Mouse (Mus musculus): Measurements from ENCODE around the gene Wrnip1. TPM values are rescaled to one million over a fixed set of nuclear protein-coding genes. Genes with fewer than 3 reads are reported as not detected.
"Not testable (repeated sequence)": the region's sequence is repeated elsewhere in the genome, so short reads cannot be mapped to it uniquely, and the experiment has no call there.

Gene Wrnip1
- total and polyA plus RNA-seq, 2 experiments from 2014 or later: 38.0 to 85.1 TPM

DNA sequence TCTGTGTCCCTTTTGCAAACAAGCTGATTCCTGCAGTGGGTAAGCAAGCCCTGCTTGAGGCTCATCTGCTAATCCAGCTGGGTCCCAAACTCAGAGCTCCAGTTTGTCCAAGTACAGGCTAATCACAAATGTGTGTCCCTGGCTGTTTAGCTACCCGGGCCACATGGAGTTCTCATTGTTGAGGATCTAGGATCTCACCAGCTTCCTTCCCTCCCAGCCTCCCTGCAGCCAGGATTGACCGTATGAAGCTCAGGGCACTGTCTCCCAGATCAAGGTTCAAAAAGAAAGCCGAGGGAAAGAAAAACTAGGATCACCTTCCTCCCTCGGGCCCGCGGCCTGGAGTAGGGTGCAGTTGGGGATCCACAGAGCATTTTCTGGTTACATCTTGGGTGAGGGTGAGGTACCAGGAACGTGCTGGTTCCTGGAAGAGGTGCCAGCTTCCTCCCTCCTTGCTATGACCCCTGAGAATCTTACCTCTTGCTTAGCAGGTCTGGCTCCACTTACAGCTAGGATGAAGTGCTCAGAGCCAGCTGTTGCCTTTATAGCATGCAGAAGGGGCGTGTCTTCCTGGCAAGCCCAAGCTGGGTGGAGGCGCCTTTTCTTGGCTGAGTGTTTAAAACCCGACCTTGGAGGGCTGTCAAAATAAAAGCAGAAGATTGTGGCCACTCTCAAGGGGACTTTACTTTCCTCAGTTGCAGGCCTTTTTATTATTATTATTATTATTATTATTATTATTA, 49.0 kb downstream of the Wrnip1 start, which contains the start of gene Serpinb1a:
TSS of gene Serpinb1a (minus strand) at position 518 of the 737 bp plus-strand sequence.
- Histone ChIP-seq H3K9ac (no peak within 1 kb of the TSS), H3K27me3 (ENCODE audit: insufficient read depth, low read length) (no peaks in the 10 kb centered on the region), H3K4me3 (ENCODE audit: low read depth, low read length) (no peak within 1 kb of the TSS), H3K36me3 (ENCODE audit: insufficient read depth) (no peaks in the 10 kb centered on the region), H3K4me2 (ENCODE audit: low read depth) (no peak within 1 kb of the TSS), H3K4me1 (ENCODE audit: insufficient read depth) (no peaks in the 10 kb centered on the region), H3K27ac (ENCODE audit: low read depth, low read length) (no peak within 1 kb of the TSS), H3K9me3 (ENCODE audit: low read length) (no peaks in the 10 kb centered on the region)
- DNase-seq (no peak), ATAC-seq (no peak)
- 74% methylated on average over 10 of the region's 10 CpGs for WGBS
- no peak for TF ChIP-seq CTCF (IDR thresholded peaks at IDR 0.05; ENCODE audit: low read depth)

DNA sequence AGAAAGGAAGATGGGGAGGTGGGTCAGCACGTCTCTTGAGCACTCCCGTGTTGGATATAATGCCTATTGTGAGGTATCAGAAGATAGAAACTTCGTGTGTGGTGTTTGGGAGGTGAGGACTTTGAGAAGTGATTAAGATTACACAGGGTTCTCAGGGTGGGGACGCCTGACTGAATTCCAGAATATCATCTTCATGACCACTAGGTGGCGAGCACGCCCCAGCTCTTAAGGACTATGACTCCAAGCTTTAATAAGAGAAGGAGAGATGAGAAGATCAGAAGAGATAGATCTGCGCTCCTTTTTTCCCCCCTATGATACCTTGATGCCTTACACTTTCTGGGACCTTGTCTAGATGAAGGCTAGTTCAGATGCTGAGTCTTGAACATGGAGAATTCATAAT, 50.1 kb downstream of the Wrnip1 start:
- TF ChIP-seq CTCF (IDR thresholded peaks at IDR 0.05; ENCODE audit: low read depth): peak; percentile 77
- ATAC-seq (peak; percentile 87), DNase-seq (peak; percentile 66)
- H3K4me3 ChIP-seq (ENCODE audit: low read depth, low read length): no peak overlapping the region
- H3K27ac ChIP-seq (ENCODE audit: low read depth, low read length): no peak overlapping the region
- no peaks in the 10 kb centered on the region for H3K4me1 ChIP-seq (ENCODE audit: insufficient read depth)
- H3K9me3 ChIP-seq (ENCODE audit: low read length): no peaks in the 10 kb centered on the region
- no peaks in the 10 kb centered on the region for H3K36me3 ChIP-seq (ENCODE audit: insufficient read depth)
- no peak overlapping the region for H3K4me2 ChIP-seq (ENCODE audit: low read depth)
- WGBS: 17% methylated on average over 7 of the region's 7 CpGs
- no peaks in the 10 kb centered on the region for H3K27me3 ChIP-seq (ENCODE audit: insufficient read depth, low read length)
- no peak overlapping the region for H3K9ac ChIP-seq

GRCm38 (mm10) chr13:32852539-32852938, 50.7 kb downstream of the Wrnip1 start:
- ATAC-seq: no peak
- 89% methylated on average over 4 of the region's 4 CpGs for WGBS

DNA sequence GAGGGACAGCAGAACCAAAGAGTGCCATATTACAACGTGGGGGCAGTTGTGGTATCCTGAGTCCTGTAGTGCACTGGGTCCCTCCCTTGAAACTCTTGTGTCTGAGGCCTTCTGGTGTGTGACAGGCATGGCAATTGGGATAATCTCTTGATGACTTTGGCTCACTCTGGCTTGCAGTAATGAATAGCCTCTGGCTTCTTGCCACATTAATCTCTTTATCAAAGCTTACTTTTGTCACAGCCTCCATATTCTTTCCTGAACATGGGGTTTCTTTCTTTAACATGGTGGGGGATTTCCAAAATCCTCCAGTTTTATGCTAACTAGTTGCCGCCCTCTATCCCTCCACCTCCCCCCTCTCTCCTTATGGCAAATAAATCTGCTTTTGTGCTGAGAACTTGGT, 51.2 kb downstream of the Wrnip1 start:
- ATAC-seq (peak; percentile 66), DNase-seq (no peak)
- Histone ChIP-seq H3K9ac (no peak overlapping the region), H3K27ac (ENCODE audit: low read depth, low read length) (no peak overlapping the region), H3K4me3 (ENCODE audit: low read depth, low read length) (no peak overlapping the region), H3K9me3 (ENCODE audit: low read length) (no peaks in the 10 kb centered on the region), H3K4me2 (ENCODE audit: low read depth) (no peak overlapping the region), H3K4me1 (ENCODE audit: insufficient read depth) (no peaks in the 10 kb centered on the region), H3K36me3 (ENCODE audit: insufficient read depth) (no peaks in the 10 kb centered on the region), H3K27me3 (ENCODE audit: insufficient read depth, low read length) (no peaks in the 10 kb centered on the region)
- no peak for TF ChIP-seq CTCF (IDR thresholded peaks at IDR 0.05; ENCODE audit: low read depth)
- WGBS: 31% methylated on average over 2 of the region's 2 CpGs

More at GRCm38 (mm10) chr13:32852539-32852938, 50.7 kb downstream of the Wrnip1 start:
- no peak for DNase-seq
- Histone ChIP-seq H3K27ac (ENCODE audit: low read depth, low read length) (no peak overlapping the region), H3K4me3 (ENCODE audit: low read depth, low read length) (no peak overlapping the region), H3K36me3 (ENCODE audit: insufficient read depth) (no peaks in the 10 kb centered on the region), H3K9ac (no peak overlapping the region), H3K4me2 (ENCODE audit: low read depth) (no peak overlapping the region), H3K27me3 (ENCODE audit: insufficient read depth, low read length) (no peaks in the 10 kb centered on the region), H3K4me1 (ENCODE audit: insufficient read depth) (no peaks in the 10 kb centered on the region), H3K9me3 (ENCODE audit: low read length) (no peaks in the 10 kb centered on the region)
- TF ChIP-seq CTCF (IDR thresholded peaks at IDR 0.05; ENCODE audit: low read depth): no peak

DNA sequence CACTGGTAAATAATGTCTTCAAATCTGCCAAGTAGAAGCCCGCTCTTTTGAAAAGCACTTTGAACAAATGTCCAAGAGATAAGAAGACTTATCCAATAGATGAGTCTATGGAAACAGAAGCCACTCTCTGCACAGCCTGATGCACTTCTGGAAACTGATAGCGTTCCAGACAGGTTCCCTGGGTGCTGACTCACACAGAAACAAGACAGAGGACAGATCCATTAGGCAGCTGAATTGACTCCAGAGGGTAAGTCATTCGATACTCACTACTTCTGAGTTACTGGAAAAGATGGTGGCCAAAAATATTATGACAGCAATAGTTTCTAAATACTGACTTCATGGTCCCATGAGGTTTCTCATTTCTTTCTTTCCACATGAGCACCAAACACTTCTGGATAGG, 59.0 kb downstream of the Wrnip1 start:
- Histone ChIP-seq H3K4me1 (ENCODE audit: insufficient read depth) (no peaks in the 10 kb centered on the region), H3K4me3 (ENCODE audit: low read depth, low read length) (no peak overlapping the region), H3K27ac (ENCODE audit: low read depth, low read length) (no peak overlapping the region), H3K36me3 (ENCODE audit: insufficient read depth) (no peaks in the 10 kb centered on the region), H3K27me3 (ENCODE audit: insufficient read depth, low read length) (no peaks in the 10 kb centered on the region), H3K9me3 (ENCODE audit: low read length) (no peaks in the 10 kb centered on the region), H3K4me2 (ENCODE audit: low read depth) (no peak overlapping the region), H3K9ac (no peak overlapping the region)
- ATAC-seq (no peak), DNase-seq (no peak)
- 83% methylated on average over 3 of the region's 3 CpGs for WGBS
- no peak for TF ChIP-seq CTCF (IDR thresholded peaks at IDR 0.05; ENCODE audit: low read depth)

DNA sequence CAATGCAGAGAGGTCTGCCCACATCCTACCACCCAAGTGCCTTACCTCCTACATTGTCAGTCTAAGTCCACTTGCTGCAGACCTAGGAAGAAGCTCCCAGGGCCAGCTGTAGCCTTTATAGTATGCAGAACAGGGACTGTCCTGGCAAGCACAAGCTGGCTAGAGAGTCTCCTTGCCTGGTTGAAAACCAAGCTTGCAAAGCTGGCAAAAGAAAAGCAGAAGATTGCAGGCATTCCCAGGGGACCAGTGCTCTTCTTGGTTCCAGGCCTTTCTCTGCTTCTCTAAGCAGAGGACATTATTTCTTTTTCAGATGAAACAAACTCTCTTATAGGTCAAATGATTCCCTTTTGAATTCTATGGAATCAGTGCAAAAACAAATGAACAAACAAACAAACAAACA, 61.6 kb downstream of the Wrnip1 start:
- Histone ChIP-seq H3K27ac (ENCODE audit: low read depth, low read length) (no peak overlapping the region), H3K4me2 (ENCODE audit: low read depth) (no peak overlapping the region), H3K9me3 (ENCODE audit: low read length) (no peaks in the 10 kb centered on the region), H3K4me1 (ENCODE audit: insufficient read depth) (no peaks in the 10 kb centered on the region), H3K27me3 (ENCODE audit: insufficient read depth, low read length) (no peaks in the 10 kb centered on the region), H3K4me3 (ENCODE audit: low read depth, low read length) (no peak overlapping the region), H3K9ac (no peak overlapping the region), H3K36me3 (ENCODE audit: insufficient read depth) (no peaks in the 10 kb centered on the region)
- no peak for DNase-seq
- no peak for ATAC-seq
- no peak for TF ChIP-seq CTCF (IDR thresholded peaks at IDR 0.05; ENCODE audit: low read depth)

DNA sequence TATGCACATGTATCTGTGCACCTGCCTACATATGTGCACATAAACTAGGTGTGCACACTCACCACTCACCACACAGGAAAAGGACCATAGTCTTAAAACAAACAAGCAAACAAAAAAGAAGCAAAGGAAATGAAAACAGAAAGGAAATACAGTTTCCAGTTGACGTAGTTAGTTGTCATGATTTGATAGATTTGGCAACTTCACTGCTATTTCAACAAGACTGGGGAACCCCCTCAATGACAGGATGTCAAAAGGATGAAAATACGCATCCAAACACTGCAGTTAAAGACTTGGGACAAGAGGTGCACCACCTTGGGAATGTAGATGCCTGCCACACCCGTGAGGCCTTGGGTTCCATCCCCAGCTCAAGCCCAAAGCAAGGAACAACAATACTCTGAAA, 62.7 kb downstream of the Wrnip1 start:
- H3K27me3 ChIP-seq (ENCODE audit: insufficient read depth, low read length); H3K9ac ChIP-seq; H3K36me3 ChIP-seq (ENCODE audit: insufficient read depth); H3K4me2 ChIP-seq (ENCODE audit: low read depth); H3K27ac ChIP-seq (ENCODE audit: low read depth, low read length); DNase-seq; H3K4me1 ChIP-seq (ENCODE audit: insufficient read depth); H3K4me3 ChIP-seq (ENCODE audit: low read depth, low read length); H3K9me3 ChIP-seq (ENCODE audit: low read length); ATAC-seq: not testable (repeated sequence)
- WGBS: 77% methylated on average over 2 of the region's 3 CpGs

All from forebrain, postnatal 0 days (tissue).